Mouse (Mus musculus): ENCODE data around the gene Plppr3. TPM values are rescaled to one million over a fixed set of nuclear protein-coding genes. Genes with fewer than 3 reads are reported as not detected.

Gene Plppr3
- total and polyA plus RNA-seq, 2 experiments from 2014 or later = 2.5 to 5.9 TPM

- no peaks in the 10 kb centered on the region for H3K27me3 ChIP-seq (ENCODE audit: control insufficient read depth, insufficient read depth, low read length)
- H3K9me3 ChIP-seq (replicated peaks; ENCODE audit: control insufficient read depth, low read length) = no peaks in the 10 kb centered on the region
- no peaks in the 10 kb centered on the region for H3K4me1 ChIP-seq (ENCODE audit: control insufficient read depth, insufficient read depth)
- no peak overlapping the region for H3K4me2 ChIP-seq (ENCODE audit: low read depth, low read length)
- H3K27ac ChIP-seq (ENCODE audit: low read depth) = no peak overlapping the region
- TF ChIP-seq EP300 (IDR thresholded peaks at IDR 0.05; ENCODE audit: low read depth) = no peak
- TF ChIP-seq CTCF (IDR thresholded peaks at IDR 0.05; ENCODE audit: low read depth) = no peak
- H3K4me3 ChIP-seq (ENCODE audit: low read depth, low read length) = no peak overlapping the region
- no peak overlapping the region for H3K9ac ChIP-seq (replicated peaks; ENCODE audit: low read depth, low read length)
- DNase-seq (ENCODE audit: low spot score) (no peak), ATAC-seq (ENCODE audit: insufficient read depth, low read depth) (no peak)
- WGBS = 85% methylated on average over 12 of the region's 12 CpGs
- H3K36me3 ChIP-seq (replicated peaks; ENCODE audit: control insufficient read depth, insufficient read depth, low read length) = peaks cover 25% of the 10 kb centered on the region
These were observed 58.6 kb downstream of the Plppr3 start for GRCm38 (mm10) chr10:79815671-79816494.

DNA sequence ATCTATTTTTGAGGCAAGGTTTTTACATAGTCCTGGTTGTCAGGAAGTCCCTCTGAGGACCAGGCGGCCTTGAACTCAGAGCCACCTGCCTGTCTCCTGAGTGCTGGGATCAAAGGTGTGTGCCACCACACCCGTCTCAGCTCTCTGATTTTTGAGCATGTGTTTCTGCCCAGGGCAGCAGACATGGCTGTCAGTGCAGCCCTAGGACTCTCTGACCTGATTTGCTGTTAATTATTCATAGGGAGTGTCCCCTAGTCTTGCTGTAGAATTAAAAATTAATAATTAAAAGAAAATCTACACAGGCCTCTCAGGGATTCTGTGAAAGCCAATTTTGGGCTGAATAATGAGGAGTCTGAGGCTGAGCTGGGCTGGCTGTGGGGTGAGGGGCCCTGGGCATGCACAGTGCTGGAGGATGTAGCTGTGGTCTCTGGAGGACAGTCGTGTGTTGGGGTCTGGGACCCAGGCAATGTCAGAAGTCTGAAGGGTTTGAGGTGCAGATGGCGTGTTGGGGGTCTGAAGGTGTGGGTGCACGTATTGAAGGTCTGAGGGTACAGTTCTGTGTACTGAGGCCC, 60.1 kb downstream of the Plppr3 start:
- 83% methylated on average over 5 of the region's 5 CpGs for WGBS
- no peaks in the 10 kb centered on the region for H3K9me3 ChIP-seq (replicated peaks; ENCODE audit: control insufficient read depth, low read length)
- H3K4me1 ChIP-seq (ENCODE audit: control insufficient read depth, insufficient read depth) = no peaks in the 10 kb centered on the region
- H3K4me2 ChIP-seq (ENCODE audit: low read depth, low read length) = no peak overlapping the region
- H3K9ac ChIP-seq (replicated peaks; ENCODE audit: low read depth, low read length) = no peak overlapping the region
- H3K27ac ChIP-seq (ENCODE audit: low read depth) = no peak overlapping the region
- no peak for TF ChIP-seq EP300 (IDR thresholded peaks at IDR 0.05; ENCODE audit: low read depth)
- TF ChIP-seq CTCF (IDR thresholded peaks at IDR 0.05; ENCODE audit: low read depth) = no peak
- peaks cover 19% of the 10 kb centered on the region for H3K36me3 ChIP-seq (replicated peaks; ENCODE audit: control insufficient read depth, insufficient read depth, low read length)
- ATAC-seq (ENCODE audit: insufficient read depth, low read depth) (no peak), DNase-seq (ENCODE audit: low spot score) (no peak)
- no peaks in the 10 kb centered on the region for H3K27me3 ChIP-seq (ENCODE audit: control insufficient read depth, insufficient read depth, low read length)
- H3K4me3 ChIP-seq (ENCODE audit: low read depth, low read length) = no peak overlapping the region

DNA sequence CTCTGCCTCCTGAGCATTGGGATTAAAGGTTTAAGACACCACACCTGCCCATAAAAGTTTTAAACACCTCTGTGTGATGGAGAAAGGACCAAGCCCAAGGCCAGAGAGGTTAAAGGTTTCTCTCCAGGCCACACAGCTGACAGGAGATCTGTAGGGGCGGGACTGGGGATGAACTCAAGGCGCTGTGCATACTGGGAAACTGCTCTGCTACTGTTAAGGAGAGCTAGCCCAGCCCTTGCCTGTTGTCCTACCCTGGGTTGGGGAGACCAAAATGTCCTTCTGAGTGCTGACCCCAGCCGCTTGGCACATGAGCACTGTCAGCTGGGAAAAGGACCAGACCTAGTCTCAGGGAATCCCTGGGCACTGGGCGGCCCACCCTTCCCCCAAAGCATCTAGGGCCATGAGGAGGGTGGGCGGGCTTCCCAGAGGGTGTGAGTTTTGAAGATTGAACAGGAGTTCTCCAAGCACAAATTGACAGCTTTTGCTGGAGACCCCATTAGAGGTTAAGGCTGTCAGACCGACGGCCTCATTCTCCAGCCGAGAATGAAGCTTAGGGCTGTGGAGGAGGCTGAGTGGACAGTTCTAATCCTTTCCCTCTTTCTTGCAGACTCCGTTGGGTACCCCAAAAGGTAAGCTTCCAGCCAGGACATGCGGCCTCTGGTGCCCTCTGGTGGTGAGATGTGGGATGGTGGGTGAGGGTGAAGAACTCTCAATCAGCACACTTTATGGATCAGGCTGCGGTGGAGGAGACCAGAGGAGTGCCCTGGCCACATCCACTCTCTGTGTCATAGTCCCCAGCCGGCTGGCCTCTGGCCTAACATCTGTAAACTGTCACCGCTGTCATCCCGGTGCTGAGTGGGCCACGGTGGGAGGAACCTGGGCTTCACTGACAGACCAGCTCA, 62.4 kb downstream of the Plppr3 start:
- H3K4me3 ChIP-seq (ENCODE audit: low read depth, low read length) = no peak overlapping the region
- peaks cover 14% of the 10 kb centered on the region for H3K36me3 ChIP-seq (replicated peaks; ENCODE audit: control insufficient read depth, insufficient read depth, low read length)
- DNase-seq (ENCODE audit: low spot score) (peak; percentile 42), ATAC-seq (ENCODE audit: insufficient read depth, low read depth) (peak; percentile 37; the same call in 1 of the 2 replicates)
- WGBS = 28% methylated on average over 15 of the region's 15 CpGs
- TF ChIP-seq EP300 (IDR thresholded peaks at IDR 0.05; ENCODE audit: low read depth) = no peak
- TF ChIP-seq CTCF (IDR thresholded peaks at IDR 0.05; ENCODE audit: low read depth) = peak; percentile 96
- no peak overlapping the region for H3K4me2 ChIP-seq (ENCODE audit: low read depth, low read length)
- H3K9ac ChIP-seq (replicated peaks; ENCODE audit: low read depth, low read length) = no peak overlapping the region
- H3K27me3 ChIP-seq (ENCODE audit: control insufficient read depth, insufficient read depth, low read length) = no peaks in the 10 kb centered on the region
- no peak overlapping the region for H3K27ac ChIP-seq (ENCODE audit: low read depth)
- no peaks in the 10 kb centered on the region for H3K9me3 ChIP-seq (replicated peaks; ENCODE audit: control insufficient read depth, low read length)
- H3K4me1 ChIP-seq (ENCODE audit: control insufficient read depth, insufficient read depth) = no peaks in the 10 kb centered on the region

Small RNA genes within 50 kb of the gene (microRNA-seq; reads per million reads assigned to microRNA genes)
- not detected for gene Mir6910

Other genes with a start within 250 kb of the Plppr3 start
Only the 30 nearest of the 34 such genes appear.
- not detected in 2 replicates for gene Madcam1, start 210.1 kb downstream of the Plppr3 start, total RNA-seq (2014; rRNA removed; ENCODE audit: low replicate concordance)
- 1.3 and 1.4 TPM in 2 replicates for gene Madcam1, start 210.1 kb downstream of the Plppr3 start, polyA plus RNA-seq (2015; fragmentation: Nextera tagmentation; extraction: Ambion mirVana)
- gene Tpgs1, start 205.3 kb downstream of the Plppr3 start, total RNA-seq (2014; rRNA removed; ENCODE audit: low replicate concordance) = 19.7 and 28.3 TPM in 2 replicates
- 43.6 and 45.3 TPM in 2 replicates for gene Tpgs1, start 205.3 kb downstream of the Plppr3 start, polyA plus RNA-seq (2015; fragmentation: Nextera tagmentation; extraction: Ambion mirVana)
- 162 and 183 TPM in 2 replicates for gene Cdc34, start 192.4 kb downstream of the Plppr3 start, total RNA-seq (2014; rRNA removed; ENCODE audit: low replicate concordance)
- 115 and 120 TPM in 2 replicates for gene Cdc34, start 192.4 kb downstream of the Plppr3 start, polyA plus RNA-seq (2015; fragmentation: Nextera tagmentation; extraction: Ambion mirVana)
- gene Gzmm, start 185.6 kb downstream of the Plppr3 start, total RNA-seq (2014; rRNA removed; ENCODE audit: low replicate concordance) = 2.4 and 2.5 TPM in 2 replicates
- 2.1 and 2.8 TPM in 2 replicates for gene Gzmm, start 185.6 kb downstream of the Plppr3 start, polyA plus RNA-seq (2015; fragmentation: Nextera tagmentation; extraction: Ambion mirVana)
- gene Bsg, start 170.1 kb downstream of the Plppr3 start, total RNA-seq (2014; rRNA removed; ENCODE audit: low replicate concordance) = 1,449 and 1,606 TPM in 2 replicates
- gene Bsg, start 170.1 kb downstream of the Plppr3 start, polyA plus RNA-seq (2015; fragmentation: Nextera tagmentation; extraction: Ambion mirVana) = 1,256 and 1,260 TPM in 2 replicates
- gene Hcn2, start 158.0 kb downstream of the Plppr3 start, total RNA-seq (2014; rRNA removed; ENCODE audit: low replicate concordance) = 3.5 and 5.5 TPM in 2 replicates
- gene Hcn2, start 158.0 kb downstream of the Plppr3 start, polyA plus RNA-seq (2015; fragmentation: Nextera tagmentation; extraction: Ambion mirVana) = 0.40 and 0.45 TPM in 2 replicates
- gene Polrmt, start 128.1 kb downstream of the Plppr3 start, total RNA-seq (2014; rRNA removed; ENCODE audit: low replicate concordance) = 36.9 and 56.2 TPM in 2 replicates
- 25.1 and 26.3 TPM in 2 replicates for gene Polrmt, start 128.1 kb downstream of the Plppr3 start, polyA plus RNA-seq (2015; fragmentation: Nextera tagmentation; extraction: Ambion mirVana)
- not detected in 2 replicates for gene Fgf22, start 119.6 kb downstream of the Plppr3 start, total RNA-seq (2014; rRNA removed; ENCODE audit: low replicate concordance)
- gene Fgf22, start 119.6 kb downstream of the Plppr3 start, polyA plus RNA-seq (2015; fragmentation: Nextera tagmentation; extraction: Ambion mirVana) = 0.14 TPM in 1 of 2 replicates, not detected in the other
- 38.6 and 67.5 TPM in 2 replicates for gene Rnf126, start 107.7 kb downstream of the Plppr3 start, total RNA-seq (2014; rRNA removed; ENCODE audit: low replicate concordance)
- gene Rnf126, start 107.7 kb downstream of the Plppr3 start, polyA plus RNA-seq (2015; fragmentation: Nextera tagmentation; extraction: Ambion mirVana) = 35.9 and 37.6 TPM in 2 replicates
- 21.4 and 28.0 TPM in 2 replicates for gene Fstl3, start 97.4 kb downstream of the Plppr3 start, total RNA-seq (2014; rRNA removed; ENCODE audit: low replicate concordance)
- 13.2 and 13.7 TPM in 2 replicates for gene Fstl3, start 97.4 kb downstream of the Plppr3 start, polyA plus RNA-seq (2015; fragmentation: Nextera tagmentation; extraction: Ambion mirVana)
- 1.3 and 1.4 TPM in 2 replicates for gene Prss57, start 83.7 kb downstream of the Plppr3 start, total RNA-seq (2014; rRNA removed; ENCODE audit: low replicate concordance)
- not detected in 2 replicates for gene Prss57, start 83.7 kb downstream of the Plppr3 start, polyA plus RNA-seq (2015; fragmentation: Nextera tagmentation; extraction: Ambion mirVana)
- gene Palm, start 81.1 kb downstream of the Plppr3 start, total RNA-seq (2014; rRNA removed; ENCODE audit: low replicate concordance) = 31.2 and 52.3 TPM in 2 replicates
- gene Palm, start 81.1 kb downstream of the Plppr3 start, polyA plus RNA-seq (2015; fragmentation: Nextera tagmentation; extraction: Ambion mirVana) = 39.8 and 44.0 TPM in 2 replicates
- not detected in 2 replicates for gene Misp, start 53.6 kb downstream of the Plppr3 start, total RNA-seq (2014; rRNA removed; ENCODE audit: low replicate concordance)
- 0.08 and 0.41 TPM in 2 replicates for gene Misp, start 53.6 kb downstream of the Plppr3 start, polyA plus RNA-seq (2015; fragmentation: Nextera tagmentation; extraction: Ambion mirVana)
- 186 and 196 TPM in 2 replicates for gene Ptbp1, start 20.2 kb downstream of the Plppr3 start, total RNA-seq (2014; rRNA removed; ENCODE audit: low replicate concordance)
- gene Ptbp1, start 20.2 kb downstream of the Plppr3 start, polyA plus RNA-seq (2015; fragmentation: Nextera tagmentation; extraction: Ambion mirVana) = 39.8 and 40.4 TPM in 2 replicates
- gene Prtn3, start 158 bp downstream of the Plppr3 start, total RNA-seq (2014; rRNA removed; ENCODE audit: low replicate concordance) = not detected in 2 replicates
- gene Prtn3, start 158 bp downstream of the Plppr3 start, polyA plus RNA-seq (2015; fragmentation: Nextera tagmentation; extraction: Ambion mirVana) = 0.70 and 0.74 TPM in 2 replicates
- gene Elane, start 11.6 kb upstream of the Plppr3 start, total RNA-seq (2014; rRNA removed; ENCODE audit: low replicate concordance) = not detected in 2 replicates
- gene Elane, start 11.6 kb upstream of the Plppr3 start, polyA plus RNA-seq (2015; fragmentation: Nextera tagmentation; extraction: Ambion mirVana) = not detected in 2 replicates
- 0.19 TPM in 1 of 2 replicates, not detected in the other for gene Cfd, start 16.2 kb upstream of the Plppr3 start, total RNA-seq (2014; rRNA removed; ENCODE audit: low replicate concordance)
- 0.22 TPM in 1 of 2 replicates, not detected in the other for gene Cfd, start 16.2 kb upstream of the Plppr3 start, polyA plus RNA-seq (2015; fragmentation: Nextera tagmentation; extraction: Ambion mirVana)
- 64.7 and 77.6 TPM in 2 replicates for gene Med16, start 34.3 kb upstream of the Plppr3 start, total RNA-seq (2014; rRNA removed; ENCODE audit: low replicate concordance)
- gene Med16, start 34.3 kb upstream of the Plppr3 start, polyA plus RNA-seq (2015; fragmentation: Nextera tagmentation; extraction: Ambion mirVana) = 30.9 and 36.2 TPM in 2 replicates
- not detected in 2 replicates for gene Gm26602, start 36.2 kb upstream of the Plppr3 start, total RNA-seq (2014; rRNA removed; ENCODE audit: low replicate concordance)
- 4.0 and 6.0 TPM in 2 replicates for gene Gm26602, start 36.2 kb upstream of the Plppr3 start, polyA plus RNA-seq (2015; fragmentation: Nextera tagmentation; extraction: Ambion mirVana)
- gene Kiss1r, start 42.3 kb upstream of the Plppr3 start, total RNA-seq (2014; rRNA removed; ENCODE audit: low replicate concordance) = not detected in 2 replicates
- 0.45 and 0.57 TPM in 2 replicates for gene Kiss1r, start 42.3 kb upstream of the Plppr3 start, polyA plus RNA-seq (2015; fragmentation: Nextera tagmentation; extraction: Ambion mirVana)
- 40.9 and 58.4 TPM in 2 replicates for gene R3hdm4, start 46.6 kb upstream of the Plppr3 start, total RNA-seq (2014; rRNA removed; ENCODE audit: low replicate concordance)
- 104 and 107 TPM in 2 replicates for gene R3hdm4, start 46.6 kb upstream of the Plppr3 start, polyA plus RNA-seq (2015; fragmentation: Nextera tagmentation; extraction: Ambion mirVana)
- gene Arid3a, start 52.4 kb upstream of the Plppr3 start, total RNA-seq (2014; rRNA removed; ENCODE audit: low replicate concordance) = 5.3 and 5.6 TPM in 2 replicates
- gene Arid3a, start 52.4 kb upstream of the Plppr3 start, polyA plus RNA-seq (2015; fragmentation: Nextera tagmentation; extraction: Ambion mirVana) = 0.65 and 0.77 TPM in 2 replicates
- gene Wdr18, start 85.5 kb upstream of the Plppr3 start, total RNA-seq (2014; rRNA removed; ENCODE audit: low replicate concordance) = 29.3 and 51.5 TPM in 2 replicates
- 54.3 and 58.4 TPM in 2 replicates for gene Wdr18, start 85.5 kb upstream of the Plppr3 start, polyA plus RNA-seq (2015; fragmentation: Nextera tagmentation; extraction: Ambion mirVana)
- gene Grin3b, start 96.1 kb upstream of the Plppr3 start, total RNA-seq (2014; rRNA removed; ENCODE audit: low replicate concordance) = not detected in 2 replicates
- 0.29 and 0.34 TPM in 2 replicates for gene Grin3b, start 96.1 kb upstream of the Plppr3 start, polyA plus RNA-seq (2015; fragmentation: Nextera tagmentation; extraction: Ambion mirVana)
- gene Tmem259, start 109.7 kb upstream of the Plppr3 start, total RNA-seq (2014; rRNA removed; ENCODE audit: low replicate concordance) = 162 and 182 TPM in 2 replicates
- 18.0 and 18.1 TPM in 2 replicates for gene Tmem259, start 109.7 kb upstream of the Plppr3 start, polyA plus RNA-seq (2015; fragmentation: Nextera tagmentation; extraction: Ambion mirVana)
- gene Cnn2, start 114.0 kb upstream of the Plppr3 start, total RNA-seq (2014; rRNA removed; ENCODE audit: low replicate concordance) = 142 and 158 TPM in 2 replicates
- gene Cnn2, start 114.0 kb upstream of the Plppr3 start, polyA plus RNA-seq (2015; fragmentation: Nextera tagmentation; extraction: Ambion mirVana) = 126 and 149 TPM in 2 replicates
- 10.4 and 11.4 TPM in 2 replicates for gene Abca7, start 121.9 kb upstream of the Plppr3 start, total RNA-seq (2014; rRNA removed; ENCODE audit: low replicate concordance)
- 1.9 TPM in 2 replicates for gene Abca7, start 121.9 kb upstream of the Plppr3 start, polyA plus RNA-seq (2015; fragmentation: Nextera tagmentation; extraction: Ambion mirVana)
- 3.9 and 11.0 TPM in 2 replicates for gene Arhgap45, start 142.0 kb upstream of the Plppr3 start, total RNA-seq (2014; rRNA removed; ENCODE audit: low replicate concordance)
- 1.9 TPM in 2 replicates for gene Arhgap45, start 142.0 kb upstream of the Plppr3 start, polyA plus RNA-seq (2015; fragmentation: Nextera tagmentation; extraction: Ambion mirVana)
- 70.6 and 106 TPM in 2 replicates for gene Polr2e, start 165.2 kb upstream of the Plppr3 start, total RNA-seq (2014; rRNA removed; ENCODE audit: low replicate concordance)
- gene Polr2e, start 165.2 kb upstream of the Plppr3 start, polyA plus RNA-seq (2015; fragmentation: Nextera tagmentation; extraction: Ambion mirVana) = 120 and 123 TPM in 2 replicates
- 490 and 500 TPM in 2 replicates for gene Gpx4, start 172.5 kb upstream of the Plppr3 start, total RNA-seq (2014; rRNA removed; ENCODE audit: low replicate concordance)
- 874 and 900 TPM in 2 replicates for gene Gpx4, start 172.5 kb upstream of the Plppr3 start, polyA plus RNA-seq (2015; fragmentation: Nextera tagmentation; extraction: Ambion mirVana)

All from heart, postnatal 0 days (tissue).